Mouse (Mus musculus) heart, adult 9 months (tissue): ENCODE data around the gene Gm45062.

ENCODE experiments used
- DNase-seq, 2 experiments: peaks; one replicate each; pipeline ENCODE4 v3.0.0; 2022; ENCODE audit warnings: low spot score in 2 of 2

Gene Gm45062

DNA sequence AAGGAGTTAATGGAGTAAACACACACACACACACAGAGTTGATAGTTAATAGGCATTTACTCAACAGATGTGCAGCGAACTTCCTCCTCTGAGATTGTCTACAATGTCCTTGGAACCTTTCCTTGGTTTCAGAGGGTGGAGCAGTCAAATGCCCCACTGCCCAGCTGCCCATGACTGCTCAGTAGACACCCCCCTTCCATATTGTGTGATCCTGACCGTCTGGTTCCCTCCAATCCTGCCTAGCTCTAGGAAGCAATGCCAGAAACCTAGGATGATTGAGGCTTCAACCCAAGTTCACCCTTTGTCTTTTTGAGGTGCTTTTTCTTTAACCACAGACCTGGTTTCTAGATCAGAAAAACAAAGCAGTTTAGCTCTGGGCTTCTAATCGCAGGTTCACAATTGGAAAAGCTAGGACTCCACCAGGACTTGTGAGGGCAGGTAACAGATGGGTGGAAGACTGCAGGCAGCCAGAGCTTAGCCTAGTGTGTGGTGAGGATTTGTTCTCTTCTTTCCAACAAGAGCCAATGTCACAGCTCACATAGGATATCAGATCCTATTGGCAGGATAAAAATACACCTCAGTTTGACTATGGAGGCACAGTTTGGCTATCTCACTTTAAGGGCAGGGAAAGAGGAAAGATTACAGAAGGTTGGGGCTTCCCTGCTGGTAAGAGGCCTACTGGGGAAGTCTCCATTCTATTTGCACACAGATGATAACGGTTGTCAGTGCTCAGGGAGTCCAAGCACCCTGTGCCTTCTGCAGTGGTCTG lies 360.5 kb downstream of the Gm45062 start:
- DNase-seq = no peak

GRCm38 (mm10) chr6:8623045-8623444 lies 363.8 kb downstream of the Gm45062 start:
- no peak for DNase-seq

DNA sequence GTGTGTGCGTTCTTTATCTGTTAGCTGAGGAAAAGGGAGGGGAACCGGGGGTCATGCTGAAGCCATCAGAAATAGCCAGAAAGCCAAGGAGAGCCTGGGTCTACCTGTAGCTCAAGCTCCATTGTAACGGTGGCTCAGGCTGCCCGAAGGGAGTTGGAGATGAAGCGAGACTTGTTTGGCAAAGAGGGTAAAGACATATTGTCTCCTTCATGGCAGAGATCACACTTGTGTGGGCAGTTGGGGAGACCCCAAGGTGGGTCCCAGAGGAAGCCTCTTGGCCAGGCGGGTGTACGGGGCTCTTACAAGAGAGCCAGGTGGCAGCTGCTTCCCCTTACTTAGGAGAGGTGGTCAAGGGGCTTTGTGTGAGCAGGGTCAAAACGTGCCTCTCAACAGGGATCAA lies 369.0 kb downstream of the Gm45062 start:
- DNase-seq = no peak

GRCm38 (mm10) chr6:8628715-8629267 lies 369.5 kb downstream of the Gm45062 start:
- no peak for DNase-seq

GRCm38 (mm10) chr6:8630531-8630930 lies 371.3 kb downstream of the Gm45062 start:
- DNase-seq = no peak

- no peak for DNase-seq
These were observed 372.1 kb downstream of the Gm45062 start for GRCm38 (mm10) chr6:8631362-8631761.

- DNase-seq = peak in 1 of 2 experiments; percentile 8
These were observed 372.9 kb downstream of the Gm45062 start for GRCm38 (mm10) chr6:8631986-8632632.

GRCm38 (mm10) chr6:8632701-8633100 lies 373.5 kb downstream of the Gm45062 start:
- no peak for DNase-seq

DNA sequence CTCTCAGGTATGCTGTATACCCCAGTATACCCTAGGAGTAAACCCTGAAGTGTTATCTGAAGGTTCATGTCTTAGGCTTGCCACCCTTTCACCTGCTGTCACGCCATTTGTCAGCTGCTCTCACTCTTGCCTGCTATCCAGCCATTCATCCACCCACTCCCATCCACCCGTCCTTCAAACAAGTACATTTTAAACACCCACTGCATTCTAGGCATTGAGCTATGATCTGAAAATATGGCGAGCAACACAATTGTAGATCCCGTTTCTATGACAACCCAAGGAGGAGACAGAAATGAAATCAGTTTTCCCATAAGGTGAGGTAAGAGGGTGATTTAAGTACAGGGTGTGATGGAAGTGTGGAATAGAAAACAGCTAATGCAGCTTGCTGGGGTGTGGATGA lies 378.9 kb downstream of the Gm45062 start:
- DNase-seq = no peak

DNA sequence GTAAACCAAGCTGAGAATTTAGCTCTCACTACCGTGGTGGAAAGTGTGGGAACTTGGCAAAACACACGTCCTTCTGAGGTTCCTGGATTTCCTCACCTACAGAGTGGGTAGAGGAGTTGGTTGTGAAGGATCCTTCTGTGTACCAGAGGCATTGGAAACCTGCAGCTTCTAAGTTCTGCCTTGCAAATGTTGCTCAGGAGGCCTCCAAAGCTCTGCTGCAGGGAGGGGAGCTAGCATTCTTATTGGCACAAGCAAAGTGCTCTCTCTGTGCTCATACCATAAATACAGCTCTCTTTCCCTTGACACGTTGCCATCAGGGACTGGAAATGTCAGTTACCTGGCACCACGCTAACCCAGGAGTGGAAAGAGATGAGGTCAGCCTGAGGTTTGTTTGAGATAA lies 379.6 kb downstream of the Gm45062 start:
- no peak for DNase-seq

- no peak for DNase-seq
These were observed 380.3 kb downstream of the Gm45062 start for GRCm38 (mm10) chr6:8639526-8639925.

- no peak for DNase-seq
These were observed 381.6 kb downstream of the Gm45062 start for GRCm38 (mm10) chr6:8640863-8641262.

DNA sequence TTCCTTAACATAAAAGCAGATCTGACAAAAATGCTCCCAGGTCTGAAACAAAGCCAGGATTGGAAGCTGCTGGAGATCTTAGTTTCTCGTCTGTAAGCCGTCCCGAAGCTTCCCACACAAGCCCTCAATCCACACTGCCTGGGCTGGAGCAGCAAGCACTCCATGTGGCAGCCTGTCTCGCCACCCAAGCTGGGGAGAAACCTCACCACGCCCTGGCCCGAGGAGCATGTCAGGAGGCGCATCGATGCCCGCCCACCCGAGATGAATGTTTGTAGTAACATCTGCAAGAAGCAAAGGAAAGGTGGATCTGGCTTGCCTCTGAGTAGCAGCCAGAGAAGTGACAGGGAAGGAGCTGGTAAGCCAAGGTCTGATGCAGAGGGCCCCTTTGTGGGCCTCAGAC lies 385.5 kb downstream of the Gm45062 start:
- DNase-seq = no peak

GRCm38 (mm10) chr6:8645708-8646107 lies 386.5 kb downstream of the Gm45062 start:
- DNase-seq = no peak
